Mouse (Mus musculus): Measurements from ENCODE around the gene Pcp2.

Pcp2 gene

GRCm38 (mm10) chr8:3625445-3625844 lies at the start of gene Pcp2:
TSS of gene Pcp2 (minus strand) at chr8:3625545.
- no peak for DNase-seq

GRCm38 (mm10) chr8:3674671-3675070 lies 49.3 kb upstream of the Pcp2 start:
- DNase-seq: no peak

- DNase-seq: peak; percentile 88
These were observed 46.7 kb upstream of the Pcp2 start, which contains the start of gene Fcor for GRCm38 (mm10) chr8:3671980-3672491. TSS of gene Fcor (minus strand) at chr8:3672362.

GRCm38 (mm10) chr8:3670388-3670787 lies 45.0 kb upstream of the Pcp2 start:
- no peak for DNase-seq

GRCm38 (mm10) chr8:3665507-3665906 lies 40.2 kb upstream of the Pcp2 start, which contains the start of gene Mcemp1:
TSS of gene Mcemp1 (plus strand) at chr8:3665754.
- DNase-seq: no peak

GRCm38 (mm10) chr8:3664405-3664804 lies 39.1 kb upstream of the Pcp2 start:
- DNase-seq: no peak

GRCm38 (mm10) chr8:3660889-3661288 lies 35.5 kb upstream of the Pcp2 start:
- no peak for DNase-seq

- DNase-seq: peak; percentile 39
These were observed 31.5 kb upstream of the Pcp2 start for GRCm38 (mm10) chr8:3656725-3657381.

- DNase-seq: no peak
These were observed 30.2 kb upstream of the Pcp2 start, which contains the start of gene Retn for GRCm38 (mm10) chr8:3655526-3655925. TSS of gene Retn (plus strand) at chr8:3655770.

GRCm38 (mm10) chr8:3654726-3655508 lies 29.6 kb upstream of the Pcp2 start:
- no peak for DNase-seq

- DNase-seq: no peak
These were observed 27.5 kb upstream of the Pcp2 start for GRCm38 (mm10) chr8:3652845-3653244.

- DNase-seq: no peak
These were observed 23.6 kb upstream of the Pcp2 start for GRCm38 (mm10) chr8:3648990-3649389.

GRCm38 (mm10) chr8:3648268-3648667 lies 22.9 kb upstream of the Pcp2 start:
- no peak for DNase-seq

GRCm38 (mm10) chr8:3647561-3647960 lies 22.2 kb upstream of the Pcp2 start:
- DNase-seq: no peak

GRCm38 (mm10) chr8:3646824-3647531 lies 21.6 kb upstream of the Pcp2 start:
- DNase-seq: no peak

- no peak for DNase-seq
These were observed 20.5 kb upstream of the Pcp2 start for GRCm38 (mm10) chr8:3645804-3646203.

GRCm38 (mm10) chr8:3631478-3631875 lies 6.1 kb upstream of the Pcp2 start:
- no peak for DNase-seq

- peak; percentile 66 for DNase-seq
These were observed 5.5 kb upstream of the Pcp2 start, which contains the start of gene Stxbp2 for GRCm38 (mm10) chr8:3630647-3631477. TSS of gene Stxbp2 (plus strand) at chr8:3630955.

GRCm38 (mm10) chr8:3628014-3628413 lies 2.7 kb upstream of the Pcp2 start:
- no peak for DNase-seq

GRCm38 (mm10) chr8:3626971-3627370 lies 1.6 kb upstream of the Pcp2 start:
- DNase-seq: no peak

GRCm38 (mm10) chr8:3622119-3622518 lies 3.2 kb downstream of the Pcp2 start:
- DNase-seq: no peak

Measured in right cerebral cortex, postnatal 14 days (tissue).